Mouse (Mus musculus) hindbrain, embryonic 16.5 days (tissue): ENCODE results near the gene Lrrc4. TPM values are rescaled to one million over a fixed set of nuclear protein-coding genes. Genes with fewer than 3 reads are reported as not detected.

Experiments used
- ATAC-seq: fragments of 200-750 bp; cut with Nextera tagmentation; 2 replicates; pipeline ENCODE4 v1.8.0; 2017; ENCODE audit warnings: moderate TSS enrichment, moderate library complexity
- H3K27ac ChIP-seq: fragments of 300-500 bp; sonication (generic); 2 replicates; pipeline ENCODE4 v1.5.1; 2014; ENCODE audit warnings: low read depth, mild to moderate bottlenecking, control low read depth, low read length, moderate library complexity
- H3K27me3 ChIP-seq: fragments of 300-500 bp; sonication (generic); replicated peaks from 2 replicates; pipeline ENCODE4 v1.6.1; 2014; ENCODE audit warnings: low read length; ENCODE audit not compliant: control insufficient read depth, insufficient read depth
- H3K36me3 ChIP-seq: fragments of 300-500 bp; sonication (generic); 2 replicates; pipeline ENCODE4 v1.6.1; 2014; ENCODE audit warnings: mild to moderate bottlenecking, low read length, moderate library complexity, mixed read lengths; ENCODE audit not compliant: control insufficient read depth, insufficient read depth
- H3K4me1 ChIP-seq: fragments of 300-500 bp; sonication (generic); 2 replicates; pipeline ENCODE4 v1.6.1; 2014; ENCODE audit warnings: low read depth, low read length; ENCODE audit not compliant: control insufficient read depth, insufficient read depth
- H3K4me2 ChIP-seq: fragments of 300-500 bp; sonication (generic); 2 replicates; pipeline ENCODE4 v1.6.1; 2014; ENCODE audit warnings: mild to moderate bottlenecking, low read length, control low read depth, moderate library complexity
- H3K4me3 ChIP-seq: fragments of 300-500 bp; sonication (generic); 2 replicates; pipeline ENCODE4 v1.5.1; 2014; ENCODE audit warnings: mild to moderate bottlenecking, low read length, control low read depth, moderate library complexity
- H3K9ac ChIP-seq: fragments of 300-500 bp; sonication (generic); 2 replicates; pipeline ENCODE4 v1.6.1; 2014; ENCODE audit warnings: low read depth, mild to moderate bottlenecking, control low read depth, low read length, moderate library complexity
- H3K9me3 ChIP-seq: fragments of 300-500 bp; sonication (generic); 2 replicates; pipeline ENCODE4 v1.6.1; 2014; ENCODE audit warnings: mild to moderate bottlenecking, low read length, moderate library complexity; ENCODE audit not compliant: control insufficient read depth
- WGBS: fragments of 180-500 bp; shearing (Covaris S2); extraction: QIAGEN DNeasy Blood & Tissue Kit; methylation state at CpG from one replicate; pipeline ENCODE4 v1.1.7; 2014; 5-methylcytosine and 5-hydroxymethylcytosine counted together
- polyA plus RNA-seq: library from polyadenylated mRNA; unstranded; fragments of >200 nt; fragmentation: Nextera tagmentation; extraction: Ambion mirVana; gene quantifications from 2 replicates; pipeline ENCODE4 v1.2.1, GENCODE M21; 2015

The Lrrc4 gene
- polyA plus RNA-seq, 1 experiment from 2014 or later = 7.2 TPM

- H3K9me3 ChIP-seq = no peaks in the 10 kb centered on the region
- WGBS = 52% methylated on average over 3 of the region's 3 CpGs
- no peak overlapping the region for H3K4me2 ChIP-seq
- H3K4me1 ChIP-seq = no peaks in the 10 kb centered on the region
- H3K27me3 ChIP-seq = no peaks in the 10 kb centered on the region
- ATAC-seq = peak; percentile 48; the same call in 1 of the 2 replicates
- no peak overlapping the region for H3K4me3 ChIP-seq
- no peak overlapping the region for H3K27ac ChIP-seq
- no peaks in the 10 kb centered on the region for H3K36me3 ChIP-seq
- no peak overlapping the region for H3K9ac ChIP-seq
Observed at GRCm38 (mm10) chr6:28781696-28782095, 49.9 kb downstream of the Lrrc4 start.

GRCm38 (mm10) chr6:28771331-28771730 lies 60.2 kb downstream of the Lrrc4 start:
- 36% methylated on average over 2 of the region's 2 CpGs for WGBS
- Histone ChIP-seq H3K27ac (no peak overlapping the region), H3K4me1 (no peaks in the 10 kb centered on the region), H3K4me2 (no peak overlapping the region), H3K4me3 (no peak overlapping the region), H3K27me3 (no peaks in the 10 kb centered on the region), H3K36me3 (no peaks in the 10 kb centered on the region), H3K9ac (no peak overlapping the region), H3K9me3 (no peaks in the 10 kb centered on the region)
- ATAC-seq = no peak

GRCm38 (mm10) chr6:28767891-28768481 lies 63.6 kb downstream of the Lrrc4 start:
- Histone ChIP-seq H3K36me3 (no peaks in the 10 kb centered on the region), H3K27me3 (no peaks in the 10 kb centered on the region), H3K4me3 (no peak overlapping the region), H3K4me2 (no peak overlapping the region), H3K9me3 (no peaks in the 10 kb centered on the region), H3K27ac (no peak overlapping the region), H3K9ac (no peak overlapping the region), H3K4me1 (no peaks in the 10 kb centered on the region)
- ATAC-seq = no peak
- WGBS = 84% methylated on average over 6 of the region's 6 CpGs

- Histone ChIP-seq H3K9me3 (no peaks in the 10 kb centered on the region), H3K27me3 (no peaks in the 10 kb centered on the region), H3K4me2 (no peak overlapping the region), H3K4me3 (no peak overlapping the region), H3K36me3 (no peaks in the 10 kb centered on the region), H3K4me1 (peaks cover 3% of the 10 kb centered on the region), H3K9ac (no peak overlapping the region), H3K27ac (no peak overlapping the region)
- 78% methylated on average over 3 of the region's 3 CpGs for WGBS
- ATAC-seq = no peak
Observed at GRCm38 (mm10) chr6:28766622-28767021, 64.9 kb downstream of the Lrrc4 start.

- ATAC-seq = 0 out of 2 replicates have a peak, but pooled peaks have one; percentile 21
- 24% methylated on average over 5 of the region's 5 CpGs for whole genome bisulfite sequencing
- Histone ChIP-seq H3K4me2 (no peak overlapping the region), H3K36me3 (no peaks in the 10 kb centered on the region), H3K9ac (no peak overlapping the region), H3K9me3 (no peaks in the 10 kb centered on the region), H3K27ac (no peak overlapping the region), H3K27me3 (no peaks in the 10 kb centered on the region), H3K4me3 (no peak overlapping the region), H3K4me1 (peaks cover 4% of the 10 kb centered on the region)
Observed at GRCm38 (mm10) chr6:28762132-28762775, 69.3 kb downstream of the Lrrc4 start.

GRCm38 (mm10) chr6:28761728-28762127 lies 69.8 kb downstream of the Lrrc4 start:
- ATAC-seq = no peak

GRCm38 (mm10) chr6:28758293-28758692 lies 73.3 kb downstream of the Lrrc4 start:
- no peak for ATAC-seq
- H3K27me3 ChIP-seq = no peaks in the 10 kb centered on the region
- 86% methylated on average over 4 of the region's 4 CpGs for WGBS
- no peak overlapping the region for H3K4me3 ChIP-seq
- no peaks in the 10 kb centered on the region for H3K9me3 ChIP-seq
- H3K4me2 ChIP-seq = no peak overlapping the region
- peaks cover 14% of the 10 kb centered on the region for H3K4me1 ChIP-seq
- H3K9ac ChIP-seq = no peak overlapping the region
- no peaks in the 10 kb centered on the region for H3K36me3 ChIP-seq
- no peak overlapping the region for H3K27ac ChIP-seq

More at GRCm38 (mm10) chr6:28761728-28762127, 69.8 kb downstream of the Lrrc4 start:
- peaks cover 6% of the 10 kb centered on the region for H3K4me1 ChIP-seq
- no peak overlapping the region for H3K4me2 ChIP-seq
- WGBS = 36% methylated on average over 3 of the region's 3 CpGs
- no peaks in the 10 kb centered on the region for H3K9me3 ChIP-seq
- no peak overlapping the region for H3K9ac ChIP-seq
- H3K4me3 ChIP-seq = no peak overlapping the region
- no peak overlapping the region for H3K27ac ChIP-seq
- no peaks in the 10 kb centered on the region for H3K27me3 ChIP-seq
- no peaks in the 10 kb centered on the region for H3K36me3 ChIP-seq

GRCm38 (mm10) chr6:28756306-28757018 lies 75.1 kb downstream of the Lrrc4 start:
- H3K4me2 ChIP-seq = no peak overlapping the region
- no peak overlapping the region for H3K9ac ChIP-seq
- H3K4me3 ChIP-seq = no peak overlapping the region
- WGBS = 26% methylated on average over 10 of the region's 10 CpGs
- no peaks in the 10 kb centered on the region for H3K9me3 ChIP-seq
- H3K27ac ChIP-seq = peak overlapping the region; percentile 60; the same call in 1 of the 2 replicates
- no peaks in the 10 kb centered on the region for H3K27me3 ChIP-seq
- peak; percentile 87 for ATAC-seq
- peaks cover 10% of the 10 kb centered on the region for H3K4me1 ChIP-seq
- no peaks in the 10 kb centered on the region for H3K36me3 ChIP-seq
